Mouse (Mus musculus) NIH3T3 (cell line): ENCODE measurements around the gene Baiap2l2.

ENCODE experiments used
- DNase-seq: peaks from one replicate; pipeline ENCODE4 v3.0.0-alpha.2; 2012; ENCODE audit warnings: low read depth

The Baiap2l2 gene

GRCm38 (mm10) chr15:79299563-79300155 is 14.3 kb upstream of the Baiap2l2 start:
- DNase-seq: peak; percentile 83

GRCm38 (mm10) chr15:79298553-79298952 is 13.2 kb upstream of the Baiap2l2 start:
- no peak for DNase-seq

- no peak for DNase-seq
These were observed 7.4 kb upstream of the Baiap2l2 start for GRCm38 (mm10) chr15:79292779-79293178.

GRCm38 (mm10) chr15:79290340-79290739 is 5.0 kb upstream of the Baiap2l2 start:
- DNase-seq: no peak

GRCm38 (mm10) chr15:79289441-79289840 is 4.1 kb upstream of the Baiap2l2 start:
- no peak for DNase-seq

- no peak for DNase-seq
These were observed 3.0 kb upstream of the Baiap2l2 start for GRCm38 (mm10) chr15:79288387-79288786.

GRCm38 (mm10) chr15:79287091-79287490 is 1.8 kb upstream of the Baiap2l2 start:
- DNase-seq: no peak

GRCm38 (mm10) chr15:79286141-79286540 is 804 bp upstream of the Baiap2l2 start:
- DNase-seq: no peak

GRCm38 (mm10) chr15:79283371-79283770 is 2.0 kb downstream of the Baiap2l2 start:
- no peak for DNase-seq

- no peak for DNase-seq
These were observed 2.9 kb downstream of the Baiap2l2 start for GRCm38 (mm10) chr15:79282434-79282833.

- peak; percentile 47 for DNase-seq
These were observed 3.9 kb downstream of the Baiap2l2 start for GRCm38 (mm10) chr15:79281389-79281788.

GRCm38 (mm10) chr15:79280850-79281249 is 4.5 kb downstream of the Baiap2l2 start:
- DNase-seq: peak; percentile 45

- peak; percentile 58 for DNase-seq
These were observed 5.1 kb downstream of the Baiap2l2 start for GRCm38 (mm10) chr15:79280209-79280608.

GRCm38 (mm10) chr15:79277728-79278127 is 7.6 kb downstream of the Baiap2l2 start:
- no peak for DNase-seq

GRCm38 (mm10) chr15:79273020-79273419 is 12.3 kb downstream of the Baiap2l2 start:
- DNase-seq: no peak

- peak; percentile 46 for DNase-seq
These were observed 14.1 kb downstream of the Baiap2l2 start for GRCm38 (mm10) chr15:79271124-79271746.

GRCm38 (mm10) chr15:79270317-79271123 is 14.8 kb downstream of the Baiap2l2 start:
- peak; percentile 27 for DNase-seq

- DNase-seq: no peak
These were observed 16.8 kb downstream of the Baiap2l2 start for GRCm38 (mm10) chr15:79268521-79268920.

GRCm38 (mm10) chr15:79265384-79265783 is 20.0 kb downstream of the Baiap2l2 start:
- DNase-seq: no peak

- DNase-seq: no peak
These were observed 21.6 kb downstream of the Baiap2l2 start for GRCm38 (mm10) chr15:79263726-79264125.

- no peak for DNase-seq
These were observed 22.5 kb downstream of the Baiap2l2 start for GRCm38 (mm10) chr15:79262786-79263309.

GRCm38 (mm10) chr15:79262375-79262774 is 23.0 kb downstream of the Baiap2l2 start:
- no peak for DNase-seq

GRCm38 (mm10) chr15:79261757-79262156 is 23.6 kb downstream of the Baiap2l2 start:
- DNase-seq: no peak
